Mouse (Mus musculus) heart, adult 2 months (tissue): ENCODE results near the gene Olfr718-ps1.

ENCODE experiments used
- CTCF ChIP-seq: fragments of 200-600 bp; IDR thresholded peaks from 2 replicates; pipeline ENCODE4 v1.8.1; 2022; ENCODE audit warnings: antibody characterized with exemption, mild to moderate bottlenecking, moderate library complexity
- POLR2A ChIP-seq: fragments of 200-500 bp; IDR thresholded peaks from 2 replicates; pipeline ENCODE4 v1.6.1; 2011; ENCODE audit warnings: mild to moderate bottlenecking, low read depth, low read length, control low read depth; ENCODE audit not compliant: insufficient read depth

DNA sequence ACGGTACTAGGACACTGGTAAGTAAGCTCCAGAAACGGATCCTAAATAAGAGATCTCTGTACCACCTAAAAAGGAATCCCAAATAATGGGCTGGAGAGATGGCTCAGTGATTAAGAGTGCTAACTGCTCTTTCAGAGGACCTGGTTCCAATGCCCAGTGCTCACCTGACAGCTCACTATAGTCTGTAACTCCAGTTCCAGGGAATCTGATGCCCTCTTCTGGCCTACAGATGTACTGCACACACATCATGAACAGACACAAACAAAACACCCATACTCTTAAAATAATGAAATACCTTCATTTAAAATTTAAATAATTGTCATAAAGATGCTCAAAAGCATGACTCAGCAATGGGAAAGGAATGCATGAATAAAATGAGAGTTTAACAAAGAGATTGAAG is 2.2 kb upstream of the Olfr718-ps1 start:
- TF ChIP-seq CTCF (no peak), POLR2A (no peak)
